ENCODE assay signal across 11 mouse cellular contexts in genomic region chr4:55696428-55696827, GRCm38 (mm10).
DNase-seq lines count a peak whose midpoint lies in the region.
"Had no signal": no experiment of that assay in that cellular context is flagged by ENCODE, and none has a peak within 500 bp of the region (broad histone marks: within the 10 kb centered on the region; RNA-seq: fewer than 3 reads in every experiment).

No protein-coding gene starts in this region.

- DNase-seq in cerebellum, postnatal 10 days: peak; percentile 75 to 81
- no peak for DNase-seq in cerebellum, adult 9-10 months
- peak; percentile 50 for DNase-seq in kidney, postnatal 14 days
- no peak for DNase-seq in kidney, adult 18-20 months
- DNase-seq in urinary bladder, postnatal 14 days (ENCODE audit: low spot score): peak; percentile 28
- DNase-seq in urinary bladder, postnatal 4 days (ENCODE audit: low spot score in 2 of 2): no peak
- DNase-seq in layer of hippocampus, adult 11-12 months (ENCODE audit: low spot score): no peak
- no peak for DNase-seq in thymus, postnatal 10 days (ENCODE audit: low spot score in 2 of 2)
- DNase-seq: kidney, adult 11 months; spleen, adult 18-20 months; thymus, adult 18-20 months had no signal

Comparison
In these comparisons a context has a peak if more than half of its experiments do, and no peak if none do; other contexts are left out.
1. DNase-seq: peak in cerebellum, postnatal 10 days (2 of 2), kidney, postnatal 14 days (single experiment) and urinary bladder, postnatal 14 days (single experiment); none in cerebellum, adult 9-10 months (single experiment), kidney, adult 18-20 months (single experiment), urinary bladder, postnatal 4 days (0 of 2), layer of hippocampus, adult 11-12 months (single experiment) and thymus, postnatal 10 days (0 of 2).